Mouse (Mus musculus) spleen, postnatal 36 days (tissue): Measurements from ENCODE around the gene Pfkl.
"Not testable (repeated sequence)": the region's sequence is repeated elsewhere in the genome, so short reads cannot be mapped to it uniquely, and the experiment has no call there.

ENCODE experiments used
- DNase-seq, 2 experiments: peaks; one replicate each; pipeline ENCODE4 v3.0.0; 2022; ENCODE audit warnings: low spot score in 2 of 2, mixed read lengths in 1 of 2

The Pfkl gene

DNA sequence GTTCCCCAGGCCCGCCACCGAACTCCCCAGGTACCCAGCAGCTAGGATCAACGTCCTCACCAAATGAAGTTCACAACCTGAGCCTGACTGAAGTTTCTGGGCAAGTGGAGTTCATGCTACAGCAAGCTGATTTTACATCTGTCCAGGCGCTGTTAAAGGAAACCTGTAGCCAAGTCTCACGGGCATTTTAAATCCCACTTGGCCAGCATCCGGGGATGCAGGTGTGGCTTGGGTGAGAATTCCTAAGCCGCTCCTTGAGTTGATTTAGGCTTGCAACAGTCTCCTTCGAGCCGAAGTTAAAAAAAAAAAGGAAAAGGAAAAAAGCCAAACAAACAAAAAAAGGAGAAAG, at the start of gene Pfkl:
Gene Pfkl, minus strand, starts transcription at position 139 of the 349 bp plus-strand sequence.
- no peak for DNase-seq

DNA sequence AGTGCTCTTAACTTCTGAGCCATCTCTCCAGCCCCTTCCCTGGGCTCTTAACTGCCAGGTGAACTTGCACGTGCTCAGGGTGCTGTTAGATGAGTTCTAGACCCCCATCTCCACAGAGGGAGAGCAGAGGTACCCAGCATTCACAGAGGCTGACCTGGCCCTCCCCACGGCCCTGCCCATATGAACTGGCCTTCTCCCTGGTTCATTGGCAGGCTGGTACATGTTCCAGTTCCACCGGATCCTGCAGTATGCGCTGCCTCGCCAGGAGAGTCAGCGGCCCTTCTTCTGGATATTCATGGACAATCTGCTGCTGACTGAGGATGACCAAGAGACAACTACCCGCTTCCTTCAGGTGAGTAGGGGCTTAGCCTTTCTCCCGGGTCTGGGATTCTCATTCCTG, 47.2 kb upstream of the Pfkl start:
- no peak for DNase-seq

DNA sequence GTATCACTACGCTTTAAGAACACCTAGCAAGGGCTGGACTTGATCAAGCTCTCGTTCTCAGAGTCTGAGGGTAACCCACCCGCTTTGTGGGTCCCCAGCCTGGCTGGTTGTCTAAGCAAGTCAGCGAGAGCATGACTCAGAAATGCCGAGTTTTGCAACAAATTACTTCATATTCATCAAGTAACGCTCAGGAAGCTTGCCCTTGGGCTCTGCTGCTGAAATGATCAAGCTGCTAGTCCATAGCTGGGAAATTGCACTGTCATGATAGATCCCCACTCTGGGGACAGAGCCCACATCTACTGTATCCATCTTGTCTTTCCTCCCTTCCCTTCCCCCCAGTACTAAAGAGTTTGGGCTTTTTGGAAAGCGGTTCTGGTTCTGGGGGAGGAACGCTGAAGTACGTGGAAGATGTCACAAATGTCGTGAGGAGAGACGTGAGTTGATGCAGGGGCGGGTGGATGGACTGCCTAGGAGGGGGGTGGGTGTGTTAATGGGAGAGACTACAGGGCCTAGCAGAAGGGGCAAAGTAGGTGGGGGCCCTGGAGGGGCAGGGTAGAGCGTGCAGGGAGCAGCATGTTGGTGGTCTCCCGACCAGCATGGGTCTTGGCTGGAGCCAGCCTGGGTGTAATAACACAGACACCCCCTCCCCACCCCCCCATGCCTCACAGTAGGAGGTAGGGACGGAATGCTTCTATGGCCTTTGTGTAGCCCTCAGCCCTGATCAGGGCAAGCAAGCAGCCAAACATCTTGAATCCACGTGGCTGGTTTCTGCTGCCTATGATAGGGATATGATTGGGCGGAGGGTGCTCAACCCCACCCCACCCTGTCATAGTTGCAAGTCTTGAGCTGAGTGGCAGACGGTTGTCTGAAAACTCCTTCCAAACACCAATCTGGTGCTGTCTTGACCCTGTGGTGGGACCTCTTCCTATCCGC, 45.0 kb upstream of the Pfkl start:
- no peak for DNase-seq

DNA sequence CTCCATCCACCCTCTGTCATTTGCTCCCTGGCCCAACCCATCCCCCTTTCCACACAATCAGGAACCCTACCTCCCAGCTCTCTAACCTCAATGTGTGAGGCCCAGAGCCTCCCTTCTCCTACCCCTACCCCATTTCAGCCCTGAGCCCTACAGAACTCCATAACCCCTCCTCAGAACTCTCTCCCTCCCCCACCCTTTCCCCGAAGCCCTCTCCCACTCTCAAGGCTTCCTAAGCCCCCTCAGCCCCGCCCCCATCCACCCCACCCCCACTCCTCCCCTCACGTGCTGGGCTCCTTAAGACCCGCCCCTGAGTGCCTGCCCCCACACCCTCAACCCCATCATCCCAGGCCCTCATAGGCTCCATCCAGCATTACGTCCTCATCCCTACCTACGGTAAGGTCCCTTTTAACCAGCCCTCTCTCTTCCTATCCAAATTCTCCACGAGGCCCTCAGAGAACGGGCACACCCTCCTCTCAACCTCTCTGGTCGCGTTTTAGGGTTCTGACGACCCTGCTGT, 39.7 kb upstream of the Pfkl start:
- no peak for DNase-seq

DNA sequence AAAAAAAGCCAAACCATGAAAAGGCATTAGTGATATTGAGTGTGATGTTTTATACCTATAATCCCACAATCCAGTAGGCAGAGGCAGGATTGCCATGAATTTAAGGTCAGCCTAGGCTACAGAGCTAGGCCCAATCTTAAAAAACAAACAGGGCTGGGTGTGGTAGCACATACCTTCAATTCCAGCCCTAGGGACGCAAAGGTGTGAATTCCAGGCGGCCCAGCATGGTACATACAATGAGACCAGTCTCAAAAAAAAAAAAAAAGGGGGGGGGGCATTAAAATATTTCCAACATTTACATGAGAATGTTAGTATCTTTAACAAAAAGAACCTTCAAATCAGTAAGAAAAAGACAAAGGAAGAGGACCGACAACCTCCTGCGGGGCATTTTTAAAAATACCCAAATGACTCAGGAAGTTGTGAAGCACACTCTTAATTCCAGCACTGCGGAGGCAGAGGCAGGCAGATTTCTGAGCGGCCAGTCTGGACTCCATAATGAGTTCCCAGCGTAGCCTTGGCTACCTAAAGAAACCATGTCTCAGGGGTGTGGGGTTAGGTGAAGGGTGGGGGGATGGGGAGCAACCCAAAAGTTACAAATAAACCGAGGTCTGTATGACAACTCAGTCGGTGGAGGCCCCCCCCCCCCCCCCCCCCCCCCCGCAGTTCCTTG, 38.3 kb upstream of the Pfkl start:
- DNase-seq, result no peak

DNA sequence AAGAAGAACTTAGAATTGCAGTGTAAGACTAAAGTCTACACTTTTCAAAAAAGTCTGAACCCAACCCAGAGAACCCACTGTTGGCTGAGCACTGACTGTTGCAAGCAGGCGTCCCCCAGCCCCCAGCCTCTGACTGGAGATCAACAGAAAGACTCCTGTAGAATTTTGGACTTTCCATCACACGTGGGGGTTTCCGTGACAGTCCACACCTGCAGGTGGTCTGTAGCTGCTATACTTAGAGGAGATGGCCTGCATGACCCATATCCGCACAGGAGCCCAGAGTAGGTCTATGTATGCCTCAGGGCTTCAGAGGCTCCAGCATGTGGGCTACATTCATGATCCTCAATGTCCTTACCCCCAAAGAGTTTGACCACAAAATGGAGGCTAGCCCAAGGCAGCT, 36.5 kb upstream of the Pfkl start:
- DNase-seq, result no peak

DNA sequence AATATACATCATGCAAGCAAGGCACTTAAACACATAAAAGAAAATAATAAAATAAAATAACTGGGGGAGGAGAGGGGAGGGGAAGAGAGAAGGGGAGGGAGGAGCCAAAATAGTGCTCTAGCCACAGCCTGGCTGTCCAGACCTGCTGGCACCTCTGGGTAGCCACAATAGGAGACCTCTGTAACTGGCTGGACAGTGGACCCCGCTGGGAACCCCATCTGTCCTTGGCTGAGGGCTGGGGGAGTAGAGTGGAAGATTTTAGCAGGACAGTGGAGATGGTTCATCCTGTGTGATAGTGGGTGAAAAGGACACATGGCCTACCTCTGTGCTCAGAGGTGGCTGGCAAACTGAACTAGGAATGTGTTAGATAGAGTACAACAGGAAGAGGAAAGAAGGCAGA, 34.6 kb upstream of the Pfkl start:
- no peak for DNase-seq

DNA sequence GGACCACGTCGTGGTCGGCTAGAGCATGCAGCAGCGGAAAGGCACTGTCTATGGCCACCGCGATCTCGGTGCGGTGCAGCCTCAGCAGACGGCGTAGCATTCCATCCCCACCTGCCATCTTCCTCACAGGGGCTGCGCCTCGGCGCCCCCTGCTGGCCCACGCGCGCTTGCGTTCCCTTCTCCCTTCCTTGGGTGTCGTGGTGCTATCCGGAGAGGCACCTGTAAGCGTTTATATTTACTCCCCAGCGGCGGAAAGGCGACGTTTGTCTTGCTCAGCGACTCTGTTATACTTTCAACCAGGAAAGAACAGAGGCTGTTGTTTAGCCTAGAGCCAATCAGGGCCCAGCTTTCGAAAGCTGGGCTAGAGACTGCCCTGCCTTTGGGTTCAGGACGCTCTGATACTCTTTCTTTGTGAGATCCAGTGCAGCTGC, 33.5 kb upstream of the Pfkl start, which contains the start of gene Aire:
Gene Aire, minus strand, starts transcription at position 205 of the 431 bp plus-strand sequence.
- DNase-seq, result peak; percentile 65 to 77

DNA sequence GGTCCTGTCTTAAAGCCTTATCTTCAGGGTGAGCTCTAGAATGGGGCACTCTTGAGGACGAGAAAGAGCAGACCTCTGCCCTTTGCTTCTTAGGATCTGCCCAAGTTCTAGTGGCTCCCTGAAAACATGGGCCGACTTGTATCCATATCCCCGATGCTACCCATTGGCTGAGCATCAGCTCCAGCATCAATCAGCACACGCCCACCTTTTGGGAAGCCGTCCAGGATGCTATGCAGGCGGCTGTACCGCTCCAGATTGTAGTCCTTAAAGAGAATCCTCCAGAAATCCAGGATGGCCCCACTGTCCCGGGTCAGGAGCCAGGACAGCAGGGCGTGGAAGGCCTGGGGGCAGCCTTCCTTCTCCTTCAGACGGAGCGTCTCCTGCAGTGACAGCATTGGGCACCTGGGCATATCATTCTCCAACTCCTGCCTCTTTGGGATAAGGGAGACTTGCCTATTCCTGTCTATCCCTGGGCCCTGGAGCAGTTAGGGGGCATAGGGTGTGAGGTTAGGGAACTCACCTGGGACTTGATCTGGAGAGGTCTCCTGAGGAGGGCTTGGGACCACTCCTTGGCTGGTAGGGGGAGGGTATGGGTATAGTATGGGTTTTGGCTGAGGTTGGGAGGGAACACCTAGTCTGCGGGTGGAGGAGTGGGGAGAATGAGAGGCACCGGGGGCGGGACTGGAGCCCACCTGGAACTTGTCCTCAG, 33.0 kb upstream of the Pfkl start:
- DNase-seq, result no peak

DNA sequence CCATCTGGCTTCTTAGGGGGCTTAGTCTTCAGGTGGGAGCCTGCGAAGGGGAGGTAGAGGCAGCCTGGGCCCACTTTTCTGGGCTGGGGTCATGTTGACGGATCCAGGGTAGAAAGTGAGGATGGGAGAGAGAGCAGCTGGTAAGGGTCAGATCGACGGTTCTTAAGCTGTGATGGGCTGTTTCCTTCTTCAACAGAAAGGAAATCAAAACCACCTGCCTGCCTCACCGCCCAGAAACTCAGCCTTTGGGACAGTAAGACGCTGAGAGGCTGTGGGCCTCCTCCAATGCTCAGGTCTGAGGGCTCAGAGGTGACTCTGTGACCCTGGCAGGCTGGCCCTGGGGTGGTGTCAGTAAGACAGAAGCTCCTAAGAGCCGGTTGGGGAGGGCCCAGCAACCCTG, 32.2 kb upstream of the Pfkl start:
- no peak for DNase-seq

DNA sequence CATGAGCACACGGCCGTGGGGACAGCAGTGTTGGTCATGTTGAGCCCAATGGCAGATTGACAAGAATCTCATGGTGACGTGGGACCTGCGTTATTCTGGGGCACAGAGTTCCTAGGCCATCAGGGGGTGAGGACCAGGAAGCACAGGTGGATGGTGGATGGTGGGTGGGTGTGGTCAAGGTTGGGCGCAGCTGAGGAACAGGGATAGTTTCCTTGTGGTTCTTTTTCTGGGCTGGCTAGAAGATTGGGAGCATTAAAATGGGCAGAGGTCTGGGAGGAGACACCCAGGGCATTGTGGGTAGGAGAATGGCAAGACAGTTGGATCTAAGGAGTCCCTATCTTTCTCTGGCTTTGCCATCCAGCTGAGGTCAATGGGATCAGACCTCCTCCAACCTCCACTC, 31.8 kb upstream of the Pfkl start, which contains the start of gene Dnmt3l:
Gene Dnmt3l, plus strand, starts transcription at position 301 of the 400 bp plus-strand sequence.
- no peak for DNase-seq

DNA sequence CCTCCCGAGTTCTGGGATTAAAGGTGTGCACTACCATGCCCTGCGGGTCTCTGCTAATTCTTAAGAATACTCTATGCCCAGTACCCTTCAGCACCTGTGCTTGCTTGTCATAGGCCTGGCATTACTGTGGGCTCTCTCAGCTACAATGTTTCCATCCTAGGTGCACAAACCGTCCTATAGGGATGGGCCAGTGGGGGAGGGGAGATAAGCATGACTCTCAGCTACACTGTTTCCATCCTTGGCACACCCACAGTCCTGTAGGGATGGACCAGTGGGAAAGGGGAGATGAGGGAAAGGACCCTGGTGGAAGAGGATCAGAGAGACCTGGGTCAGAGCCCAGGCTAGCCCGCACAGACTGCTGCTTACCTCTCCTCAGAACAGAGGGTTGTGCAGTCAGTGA, 27.3 kb upstream of the Pfkl start:
- no peak for DNase-seq

DNA sequence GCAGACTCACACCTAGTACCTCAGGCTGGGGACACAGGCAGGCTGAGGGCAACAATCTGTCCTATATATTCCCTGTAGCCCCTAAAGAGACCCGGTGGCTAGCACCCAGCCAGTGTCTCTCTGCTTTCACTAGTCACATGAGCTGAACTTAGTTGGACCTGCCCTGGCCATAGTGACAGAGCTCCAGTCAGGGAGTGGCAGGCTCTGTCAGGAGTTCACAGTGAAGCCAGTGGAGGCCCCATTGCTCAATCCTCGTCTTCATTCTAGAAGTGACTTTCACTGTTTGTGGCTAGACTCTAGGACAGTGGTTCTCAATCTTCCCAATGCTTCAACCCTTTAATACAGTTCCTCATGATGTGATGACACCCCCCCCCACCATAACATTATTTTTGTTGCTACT, 22.1 kb upstream of the Pfkl start:
- no peak for DNase-seq

DNA sequence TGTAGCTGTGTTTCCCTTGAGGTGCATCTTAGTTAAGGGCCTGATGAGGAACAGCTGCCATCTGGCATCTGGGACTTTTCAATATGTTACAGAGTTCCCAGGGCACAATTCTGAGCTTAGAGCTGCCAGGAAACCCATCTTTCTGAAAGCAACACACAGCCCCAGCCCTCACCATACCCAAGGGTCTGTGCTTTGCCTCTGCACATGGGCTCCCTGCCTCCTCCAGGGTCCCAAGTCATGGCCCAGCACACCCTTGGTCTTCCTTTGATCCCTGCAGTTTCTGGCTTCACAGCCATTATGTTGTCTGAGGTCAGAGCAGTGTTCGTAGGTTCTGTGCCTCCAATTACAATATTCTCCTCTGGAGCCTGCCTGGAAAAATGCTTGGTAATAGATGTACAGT, 19.2 kb upstream of the Pfkl start:
- DNase-seq, result no peak

DNA sequence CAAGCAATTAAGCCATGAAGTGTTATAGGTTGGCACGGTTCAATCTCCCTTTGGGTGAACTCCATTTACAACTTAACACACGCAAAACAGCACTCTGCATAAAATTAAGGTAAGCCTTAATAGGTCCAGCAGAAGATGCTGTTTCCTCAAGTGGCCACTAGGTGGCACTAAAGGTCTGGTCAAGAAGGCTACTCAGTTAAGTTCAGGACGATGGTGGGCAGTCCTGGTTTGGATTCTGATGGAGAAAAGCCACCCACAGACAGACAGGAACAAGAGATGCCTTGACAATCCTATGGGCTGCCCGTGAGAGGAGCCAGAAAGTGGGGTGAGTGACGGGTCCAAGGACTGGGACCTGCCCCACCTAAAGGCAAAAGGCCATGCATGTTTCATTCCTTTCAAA, 18.2 kb upstream of the Pfkl start:
- peak; percentile 56 to 71 for DNase-seq

DNA sequence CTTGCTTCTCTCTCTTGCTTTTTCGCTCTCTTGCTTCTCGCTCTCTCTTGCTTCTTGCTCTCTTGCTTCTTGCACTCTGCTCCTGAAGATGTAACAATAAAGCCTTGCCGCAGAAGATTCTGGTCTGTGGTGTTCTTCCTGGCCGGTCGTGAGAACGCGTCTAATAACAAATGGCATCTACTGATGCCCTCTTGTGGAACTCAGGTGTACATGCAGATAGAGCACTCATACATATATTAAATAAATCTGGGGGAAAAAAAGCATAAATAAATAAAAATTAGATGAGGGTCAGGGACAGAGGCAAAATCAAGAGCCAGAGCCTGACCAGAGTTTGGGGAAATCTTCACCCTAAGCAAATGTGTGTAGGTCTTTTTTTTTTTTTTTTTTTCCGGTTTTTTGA, 15.6 kb upstream of the Pfkl start:
- DNase-seq, result not testable (repeated sequence)

DNA sequence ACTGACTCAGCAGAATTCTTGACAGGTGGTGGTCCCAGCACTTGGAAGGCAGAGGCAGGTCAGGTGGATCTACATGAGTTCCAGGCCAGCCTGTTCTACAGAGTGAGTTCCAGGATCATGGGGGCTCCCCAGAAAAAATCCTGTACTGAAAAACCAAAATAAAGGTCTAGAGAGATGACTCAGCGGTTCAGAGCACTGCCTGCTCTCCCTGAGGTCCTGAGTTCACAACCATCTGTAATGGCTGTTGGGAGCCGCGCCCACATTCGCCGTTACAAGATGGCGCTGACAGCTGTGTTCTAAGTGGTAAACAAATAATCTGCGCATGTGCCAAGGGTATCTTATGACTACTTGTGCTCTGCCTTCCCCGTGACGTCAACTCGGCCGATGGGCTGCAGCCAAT, 10.1 kb upstream of the Pfkl start:
- DNase-seq, result not testable (repeated sequence)

DNA sequence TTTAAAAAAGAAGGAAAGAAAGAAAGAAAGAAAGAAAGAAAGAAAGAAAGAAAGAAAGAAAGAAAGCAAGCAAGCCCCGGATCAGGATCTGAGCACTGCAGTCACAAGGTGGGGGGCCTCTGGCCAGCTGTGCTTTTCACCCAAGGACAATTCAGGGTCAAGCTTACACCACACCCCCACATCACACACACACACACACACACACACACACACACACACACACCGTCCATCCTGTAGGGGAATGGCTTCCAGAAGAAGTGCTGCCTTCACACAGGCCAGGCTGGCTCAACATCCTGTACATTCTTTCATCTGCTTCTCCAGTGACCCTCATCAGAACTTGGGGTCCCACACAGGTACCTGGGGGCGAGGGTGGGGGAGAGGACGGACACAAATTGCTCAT, 9.4 kb upstream of the Pfkl start:
- DNase-seq, result no peak

DNA sequence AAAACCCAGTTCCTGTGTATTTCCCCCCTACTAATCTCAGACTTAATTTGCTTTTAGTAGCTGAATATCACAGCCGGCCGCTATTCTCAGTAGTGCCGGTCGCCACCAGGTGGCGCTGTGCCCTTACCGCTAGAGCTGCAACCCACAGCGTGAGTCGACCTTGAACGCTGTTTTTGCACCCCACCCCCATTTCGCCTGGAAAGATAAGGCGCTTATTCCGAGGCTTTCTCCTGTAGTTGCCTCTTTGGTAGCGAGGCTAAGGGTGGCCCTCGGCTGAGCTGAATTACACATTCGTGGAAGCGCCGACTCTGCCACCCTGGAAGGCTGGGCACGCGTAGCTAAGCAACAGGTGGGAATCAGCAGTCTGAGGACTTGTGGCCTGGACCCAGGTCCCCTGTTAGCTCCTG, 8.9 kb upstream of the Pfkl start:
- peak; percentile 60 to 70 for DNase-seq

DNA sequence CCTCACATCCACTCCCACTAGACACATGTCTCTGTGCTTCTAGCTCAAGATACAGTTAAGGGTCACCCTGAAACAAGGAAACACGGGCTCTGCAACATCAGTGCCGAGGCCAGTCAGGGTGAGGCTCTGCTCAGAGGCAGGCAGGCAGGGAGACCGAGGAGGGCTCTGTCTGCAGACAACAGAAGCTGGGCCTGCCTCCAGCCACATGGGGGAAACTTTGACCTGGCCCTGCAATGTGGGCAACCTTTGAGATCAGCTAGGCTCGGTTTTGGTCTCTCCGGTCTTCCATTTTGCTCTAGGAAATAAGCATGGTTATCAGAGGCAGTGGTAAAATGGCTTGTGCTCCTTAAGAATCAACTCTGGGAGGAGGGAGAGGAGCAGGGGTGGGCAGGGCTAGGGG, 6.5 kb upstream of the Pfkl start:
- no peak for DNase-seq

DNA sequence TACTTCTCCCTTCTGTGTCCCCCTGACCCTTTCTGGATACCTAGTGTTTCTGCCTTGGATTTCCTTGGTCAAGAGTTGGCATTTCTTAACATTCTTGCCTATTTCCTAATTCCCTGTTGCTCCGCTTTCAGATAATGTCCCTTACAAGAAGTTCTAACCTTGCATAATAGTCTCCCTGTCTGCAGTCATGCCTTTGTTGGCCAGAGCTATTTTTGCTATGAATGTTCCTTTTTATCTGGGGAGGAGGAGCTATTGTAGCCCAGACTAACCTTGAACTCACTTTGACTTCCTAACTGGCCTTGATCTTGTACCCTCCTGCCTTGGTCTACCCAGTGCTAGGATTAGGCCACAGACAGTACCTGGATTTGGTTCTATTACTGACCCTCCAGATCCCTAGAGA, 5.6 kb upstream of the Pfkl start:
- no peak for DNase-seq
